Mouse (Mus musculus) layer of hippocampus, postnatal 10 days (tissue): ENCODE results near the gene Olfr846. TPM values are rescaled to one million over a fixed set of nuclear protein-coding genes. Genes with fewer than 3 reads are reported as not detected.

ENCODE experiments used
- DNase-seq, 2 experiments: peaks; one replicate each; pipeline ENCODE4 v3.0.0; 2021; ENCODE audit warnings: low spot score in 2 of 2
- long read RNA-seq: library from polyadenylated mRNA; stranded (forward); transcript quantifications from one replicate; pipeline ENCODE4 v2.0.0, GENCODE M21; 2023
- total RNA-seq, 2 experiments: library from RNA; stranded (reverse); gene quantifications; 2 replicates each; pipeline ENCODE4 v1.2.3; 2021

Gene Olfr846
- not detected for total RNA-seq
- long read RNA-seq = 0 reads

DNA sequence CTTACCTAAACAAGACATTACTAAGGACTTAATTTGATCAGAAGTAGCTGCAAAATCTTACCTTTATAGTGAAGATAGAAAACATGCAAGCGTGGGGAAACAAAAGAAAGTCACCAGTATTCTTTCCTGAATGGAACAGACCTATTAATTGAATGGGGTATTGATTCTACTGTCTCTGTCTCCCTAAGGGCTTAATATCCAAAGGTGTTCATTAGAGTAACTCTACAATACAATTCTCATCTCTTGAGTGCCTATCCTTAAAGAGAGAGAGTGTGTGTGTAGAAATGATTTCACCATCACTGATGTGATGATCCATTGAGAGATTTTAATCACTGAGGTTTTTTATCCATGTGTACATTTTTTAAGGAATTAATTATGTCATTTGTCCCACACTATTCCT, at the start of gene Olfr846:
Gene Olfr846 (minus strand): TSS at position 101 of the 400 bp plus-strand sequence.
- DNase-seq = no peak

DNA sequence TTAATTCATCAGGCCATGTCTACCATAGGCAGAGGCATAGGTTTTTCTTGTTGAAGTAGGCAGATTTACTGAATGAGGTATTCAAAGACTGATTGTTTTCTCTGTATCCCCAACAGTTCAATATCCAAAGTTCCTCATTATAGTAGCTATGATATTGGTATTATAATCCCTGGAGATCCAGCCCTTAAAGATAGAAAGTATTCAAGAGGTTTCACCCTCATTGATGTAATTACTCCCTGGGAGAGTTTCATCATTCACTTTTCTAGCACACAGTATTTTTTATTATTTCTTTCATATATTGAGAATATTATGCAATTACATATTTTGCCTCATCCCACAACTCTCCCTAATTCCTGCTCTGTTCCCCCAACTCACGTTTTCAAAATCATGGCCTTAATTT, 14.8 kb upstream of the Olfr846 start, which contains the start of gene Olfr847:
Gene Olfr847 (minus strand): TSS at position 101 of the 400 bp plus-strand sequence.
- DNase-seq = no peak

DNA sequence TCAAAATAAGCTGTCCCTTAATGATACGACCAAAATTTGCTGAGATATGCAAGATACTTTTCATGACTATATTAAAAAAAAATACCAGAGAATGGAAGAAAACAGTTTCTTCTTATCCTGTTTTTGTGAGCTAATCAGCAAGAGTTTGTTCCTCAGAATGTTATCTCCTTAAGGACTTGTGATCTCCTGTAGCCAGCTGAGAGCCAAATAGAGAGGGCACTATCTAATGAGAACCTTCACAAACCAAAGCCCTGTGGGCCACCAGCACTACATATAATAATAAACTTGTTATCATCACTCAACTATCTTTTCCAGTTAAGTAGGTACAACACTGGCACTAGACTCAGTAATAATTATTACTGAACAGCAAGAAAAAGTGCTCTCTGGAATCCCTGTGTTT, 27.6 kb downstream of the Olfr846 start, which contains the start of gene Olfr845:
Gene Olfr845 (plus strand): TSS at position 301 of the 400 bp plus-strand sequence.
- DNase-seq = no peak

DNA sequence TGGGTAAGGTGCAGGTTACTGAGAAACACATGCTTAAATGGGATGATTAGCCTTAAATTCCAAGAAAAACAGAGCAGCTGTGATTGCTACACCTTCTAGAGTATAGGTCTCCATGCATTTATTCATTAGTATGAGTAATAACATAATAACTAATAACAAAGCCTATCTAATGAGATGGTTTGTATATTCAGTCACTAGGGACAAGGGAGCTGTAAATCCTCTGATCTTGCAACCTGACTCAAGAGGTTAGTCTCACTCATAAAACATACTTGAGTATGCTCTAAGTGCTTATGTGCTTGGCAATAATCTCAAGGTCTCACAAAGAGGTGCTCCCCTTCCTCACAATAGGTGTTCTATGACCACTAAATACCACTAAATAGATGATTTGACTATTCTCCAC, 47.8 kb downstream of the Olfr846 start, which contains the start of gene Olfr844:
Gene Olfr844 (plus strand): TSS at position 301 of the 400 bp plus-strand sequence.
- no peak for DNase-seq

Other genes starting within 250 kb of the Olfr846 start
- not detected for gene Olfr836, start 243.6 kb downstream of the Olfr846 start, total RNA-seq
- not detected for gene Olfr837, start 227.7 kb downstream of the Olfr846 start, total RNA-seq
- under 1 TPM; 0.05 to 0.07 TPM for gene Olfr839-ps1, start 186.7 kb downstream of the Olfr846 start, total RNA-seq
- not detected for gene Olfr843, start 112.0 kb downstream of the Olfr846 start, total RNA-seq
- gene Olfr844, start 47.7 kb downstream of the Olfr846 start, total RNA-seq = not detected
- not detected for gene Olfr845, start 27.5 kb downstream of the Olfr846 start, total RNA-seq
- gene Olfr847, start 14.7 kb upstream of the Olfr846 start, total RNA-seq = not detected
- not detected for gene Olfr849, start 76.3 kb upstream of the Olfr846 start, total RNA-seq
- gene Olfr850, start 114.2 kb upstream of the Olfr846 start, total RNA-seq = not detected
- not detected for gene Olfr851, start 129.3 kb upstream of the Olfr846 start, total RNA-seq
- gene Olfr853, start 177.1 kb upstream of the Olfr846 start, total RNA-seq = not detected
- gene Olfr854, start 203.4 kb upstream of the Olfr846 start, total RNA-seq = not detected
- not detected for gene Olfr855, start 218.6 kb upstream of the Olfr846 start, total RNA-seq